Mouse (Mus musculus) embryonic facial prominence, embryonic 14.5 days (tissue): ENCODE measurements around the gene Spns3. TPM values are rescaled to one million over a fixed set of nuclear protein-coding genes. Genes with fewer than 3 reads are reported as not detected.

ENCODE experiments used
- ATAC-seq: fragments of 200-750 bp; cut with Nextera tagmentation; 2 replicates; pipeline ENCODE4 v1.8.0; 2017; ENCODE audit warnings: low read depth, moderate number of reproducible peaks, moderate TSS enrichment
- DNase-seq: peaks from one replicate; pipeline ENCODE4 v3.0.0-alpha.2; 2015; ENCODE audit warnings: low spot score
- H3K27ac ChIP-seq: fragments of 300-500 bp; sonication (generic); replicated peaks from 2 replicates; pipeline ENCODE4 v1.5.1; 2014; ENCODE audit warnings: low read depth, mild to moderate bottlenecking, low read length, moderate library complexity
- H3K27me3 ChIP-seq: fragments of 300-500 bp; sonication (generic); replicated peaks from 2 replicates; pipeline ENCODE4 v1.6.1; 2014; ENCODE audit warnings: low read length; ENCODE audit not compliant: control insufficient read depth, insufficient read depth
- H3K36me3 ChIP-seq: fragments of 300-500 bp; sonication (generic); 2 replicates; pipeline ENCODE4 v1.6.1; 2014; ENCODE audit warnings: low read length, mixed read lengths; ENCODE audit not compliant: control insufficient read depth, insufficient read depth
- H3K4me1 ChIP-seq: fragments of 300-500 bp; sonication (generic); 2 replicates; pipeline ENCODE4 v1.6.1; 2014; ENCODE audit warnings: antibody characterized with exemption, low read length; ENCODE audit not compliant: control insufficient read depth, insufficient read depth
- H3K4me2 ChIP-seq: fragments of 300-500 bp; sonication (generic); 2 replicates; pipeline ENCODE4 v1.6.1; 2014; ENCODE audit warnings: low read depth, mild to moderate bottlenecking, low read length, moderate library complexity, mixed read lengths
- H3K4me3 ChIP-seq: fragments of 300-500 bp; sonication (generic); 2 replicates; pipeline ENCODE4 v1.5.1; 2014; ENCODE audit warnings: low read depth, mild to moderate bottlenecking, low read length
- H3K9ac ChIP-seq: fragments of 300-500 bp; sonication (generic); 2 replicates; pipeline ENCODE4 v1.6.1; 2014; ENCODE audit warnings: low read depth, mild to moderate bottlenecking, low read length, moderate library complexity, mixed read lengths
- H3K9me3 ChIP-seq: fragments of 300-500 bp; sonication (generic); 2 replicates; pipeline ENCODE4 v1.6.1; 2016; ENCODE audit warnings: low read length; ENCODE audit not compliant: control insufficient read depth
- WGBS: fragments of 180-500 bp; shearing (Covaris S2); extraction: QIAGEN DNeasy Blood & Tissue Kit; methylation state at CpG from one replicate; pipeline ENCODE4 v1.1.7; 2014; 5-methylcytosine and 5-hydroxymethylcytosine counted together
- polyA plus RNA-seq: library from polyadenylated mRNA; unstranded; fragments of >200 nt; fragmentation: Nextera tagmentation; extraction: Ambion mirVana; gene quantifications from 2 replicates; pipeline ENCODE4 v1.2.1, GENCODE M21; 2014

Gene Spns3
- 0.18 and 0.54 TPM in 2 replicates for polyA plus RNA-seq

GRCm38 (mm10) chr11:72550134-72550988, at the start of gene Spns3:
Spns3 (minus strand) TSS chr11:72550506.
- Histone ChIP-seq H3K9ac (no peak within 1 kb of the TSS), H3K27me3 (no peaks in the 10 kb centered on the region), H3K4me2 (no peak within 1 kb of the TSS), H3K4me3 (no peak within 1 kb of the TSS), H3K27ac (no peak within 1 kb of the TSS), H3K9me3 (no peaks in the 10 kb centered on the region), H3K36me3 (no peaks in the 10 kb centered on the region), H3K4me1 (no peaks in the 10 kb centered on the region)
- DNase-seq (no peak), ATAC-seq (no peak)
- WGBS: 58% methylated on average over 8 of the region's 8 CpGs

- no peaks in the 10 kb centered on the region for H3K9me3 ChIP-seq
- no peak overlapping the region for H3K4me2 ChIP-seq
- no peak overlapping the region for H3K4me3 ChIP-seq
- no peaks in the 10 kb centered on the region for H3K4me1 ChIP-seq
- no peak overlapping the region for H3K9ac ChIP-seq
- H3K36me3 ChIP-seq: no peaks in the 10 kb centered on the region
- H3K27ac ChIP-seq: no peak overlapping the region
- DNase-seq (no peak), ATAC-seq (no peak)
- H3K27me3 ChIP-seq: no peaks in the 10 kb centered on the region
- 94% methylated on average over 4 of the region's 4 CpGs for WGBS
These were observed 47.5 kb upstream of the Spns3 start for GRCm38 (mm10) chr11:72597780-72598179.

GRCm38 (mm10) chr11:72595010-72595737, 44.9 kb upstream of the Spns3 start:
- Histone ChIP-seq H3K9me3 (no peaks in the 10 kb centered on the region), H3K4me2 (no peak overlapping the region), H3K9ac (no peak overlapping the region), H3K4me1 (no peaks in the 10 kb centered on the region), H3K4me3 (no peak overlapping the region), H3K36me3 (no peaks in the 10 kb centered on the region), H3K27me3 (no peaks in the 10 kb centered on the region), H3K27ac (no peak overlapping the region)
- WGBS: 71% methylated on average over 2 of the region's 2 CpGs
- ATAC-seq (no peak), DNase-seq (no peak)

GRCm38 (mm10) chr11:72587537-72588233, 37.4 kb upstream of the Spns3 start:
- Histone ChIP-seq H3K36me3 (no peaks in the 10 kb centered on the region), H3K4me1 (no peaks in the 10 kb centered on the region), H3K9me3 (no peaks in the 10 kb centered on the region), H3K27me3 (no peaks in the 10 kb centered on the region), H3K27ac (no peak overlapping the region), H3K4me2 (no peak overlapping the region), H3K9ac (no peak overlapping the region), H3K4me3 (no peak overlapping the region)
- DNase-seq (no peak), ATAC-seq (no peak)
- WGBS: 52% methylated on average over 7 of the region's 7 CpGs

- ATAC-seq (no peak), DNase-seq (no peak)
- 81% methylated on average over 3 of the region's 3 CpGs for WGBS
- Histone ChIP-seq H3K4me1 (peaks cover 5% of the 10 kb centered on the region; the same call in 1 of the 2 replicates), H3K36me3 (no peaks in the 10 kb centered on the region), H3K27ac (no peak overlapping the region), H3K4me3 (no peak overlapping the region), H3K4me2 (no peak overlapping the region), H3K9ac (no peak overlapping the region), H3K9me3 (no peaks in the 10 kb centered on the region), H3K27me3 (no peaks in the 10 kb centered on the region)
These were observed 36.3 kb upstream of the Spns3 start for GRCm38 (mm10) chr11:72586570-72586969.

GRCm38 (mm10) chr11:72583092-72583491, 32.8 kb upstream of the Spns3 start:
- DNase-seq (no peak), ATAC-seq (no peak)
- Histone ChIP-seq H3K36me3 (no peaks in the 10 kb centered on the region), H3K4me3 (no peak overlapping the region), H3K9me3 (no peaks in the 10 kb centered on the region), H3K27me3 (no peaks in the 10 kb centered on the region), H3K4me2 (no peak overlapping the region), H3K4me1 (peaks cover 5% of the 10 kb centered on the region; the same call in 1 of the 2 replicates), H3K9ac (no peak overlapping the region), H3K27ac (no peak overlapping the region)
- WGBS: 84% methylated on average over 2 of the region's 2 CpGs

GRCm38 (mm10) chr11:72582448-72582705, 32.1 kb upstream of the Spns3 start:
- ATAC-seq (no peak), DNase-seq (no peak)
- H3K4me2 ChIP-seq: no peak overlapping the region
- H3K4me1 ChIP-seq: peaks cover 5% of the 10 kb centered on the region; the same call in 1 of the 2 replicates
- no peaks in the 10 kb centered on the region for H3K36me3 ChIP-seq
- no peak overlapping the region; the same call in 1 of the 2 replicates for H3K9ac ChIP-seq
- no peaks in the 10 kb centered on the region for H3K9me3 ChIP-seq
- WGBS: 38% methylated on average over 3 of the region's 3 CpGs
- no peak overlapping the region for H3K27ac ChIP-seq
- no peak overlapping the region for H3K4me3 ChIP-seq
- no peaks in the 10 kb centered on the region for H3K27me3 ChIP-seq

- WGBS: 49% methylated on average over 8 of the region's 8 CpGs
- peaks cover 5% of the 10 kb centered on the region; the same call in 1 of the 2 replicates for H3K4me1 ChIP-seq
- H3K27me3 ChIP-seq: no peaks in the 10 kb centered on the region
- H3K4me3 ChIP-seq: no peak overlapping the region
- no peak overlapping the region for H3K27ac ChIP-seq
- no peak for ATAC-seq
- no peaks in the 10 kb centered on the region for H3K36me3 ChIP-seq
- no peaks in the 10 kb centered on the region for H3K9me3 ChIP-seq
- no peak overlapping the region for H3K4me2 ChIP-seq
- H3K9ac ChIP-seq: no peak overlapping the region; the same call in 1 of the 2 replicates
- no peak for DNase-seq
These were observed 31.5 kb upstream of the Spns3 start for GRCm38 (mm10) chr11:72581609-72582447.
